Mouse (Mus musculus) limb, embryonic 15.5 days (tissue): ENCODE data around the gene Plcd4. TPM values are rescaled to one million over a fixed set of nuclear protein-coding genes. Genes with fewer than 3 reads are reported as not detected.
"Not testable (repeated sequence)": the region's sequence is repeated elsewhere in the genome, so short reads cannot be mapped to it uniquely, and the experiment has no call there.

Source experiments
- ATAC-seq: fragments of 200-750 bp; cut with Nextera tagmentation; 2 replicates; pipeline ENCODE4 v1.8.0; 2017; ENCODE audit warnings: low read depth, moderate TSS enrichment; ENCODE audit not compliant: insufficient number of reproducible peaks, low FRiP score, low TSS enrichment
- H3K27ac ChIP-seq: fragments of 300-500 bp; sonication (generic); 2 replicates; pipeline ENCODE4 v1.5.1; 2015; ENCODE audit warnings: moderate library complexity, mild to moderate bottlenecking, inconsistent platforms
- H3K27me3 ChIP-seq: fragments of 300-500 bp; sonication (generic); 2 replicates; pipeline ENCODE4 v1.6.1; 2015; ENCODE audit warnings: inconsistent platforms
- H3K36me3 ChIP-seq: fragments of 300-500 bp; sonication (generic); 2 replicates; pipeline ENCODE4 v1.6.1; 2015; ENCODE audit warnings: inconsistent platforms
- H3K4me1 ChIP-seq: fragments of 300-500 bp; sonication (generic); 2 replicates; pipeline ENCODE4 v1.6.1; 2015; ENCODE audit warnings: inconsistent platforms
- H3K4me2 ChIP-seq: fragments of 300-500 bp; sonication (generic); 2 replicates; pipeline ENCODE4 v1.6.1; 2015; ENCODE audit warnings: mild to moderate bottlenecking, inconsistent platforms
- H3K4me3 ChIP-seq: fragments of 300-500 bp; sonication (generic); 2 replicates; pipeline ENCODE4 v1.5.1; 2015; ENCODE audit warnings: mild to moderate bottlenecking, inconsistent platforms
- H3K9ac ChIP-seq: fragments of 300-500 bp; sonication (generic); 2 replicates; pipeline ENCODE4 v1.6.1; 2015; ENCODE audit warnings: inconsistent platforms
- H3K9me3 ChIP-seq: fragments of 300-500 bp; sonication (generic); 2 replicates; pipeline ENCODE4 v1.6.1; 2016; ENCODE audit warnings: inconsistent platforms
- WGBS: fragments of 180-500 bp; shearing (Covaris S2); methylation state at CpG from one replicate; pipeline ENCODE4 v1.1.7; 2015; 5-methylcytosine and 5-hydroxymethylcytosine counted together
- polyA plus RNA-seq: library from polyadenylated mRNA; unstranded; fragments of >200 nt; fragmentation: Nextera tagmentation; extraction: Ambion mirVana; gene quantifications from 2 replicates; pipeline ENCODE4 v1.2.1, GENCODE M21; 2015

Plcd4 gene
- polyA plus RNA-seq, result 0.92 and 1.6 TPM in 2 replicates

DNA sequence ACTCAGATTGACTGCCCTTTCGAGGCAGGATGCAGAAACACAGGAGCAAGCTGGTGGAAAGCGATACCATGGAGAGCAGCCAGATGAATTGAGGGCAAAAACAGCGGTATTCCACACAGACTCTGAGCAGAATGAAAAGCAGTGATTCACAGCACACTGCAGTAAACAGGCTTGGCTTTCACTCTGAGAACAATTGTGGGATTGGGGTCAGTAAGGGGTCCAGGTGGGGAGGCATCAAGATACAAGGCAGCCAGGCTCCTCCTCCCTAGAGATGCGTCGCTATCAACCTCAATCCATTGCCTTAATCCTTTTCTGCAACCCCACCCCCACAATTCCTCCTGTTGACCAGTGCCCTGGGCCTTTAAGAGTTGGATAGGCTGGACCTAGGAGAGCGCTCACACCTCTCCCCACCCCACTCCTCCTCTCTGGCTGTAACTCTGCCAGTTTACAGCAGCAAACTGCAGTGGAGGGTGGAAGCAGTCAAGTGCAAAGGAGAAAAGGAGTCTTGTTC, at the start of gene Plcd4:
TSS of gene Plcd4 (plus strand) at position 438 of the 511 bp plus-strand sequence.
- peaks cover 5% of the 10 kb centered on the region; the same call in 1 of the 2 replicates for H3K4me1 ChIP-seq
- no peak within 1 kb of the TSS for H3K9ac ChIP-seq
- H3K4me3 ChIP-seq, result no peak within 1 kb of the TSS
- 9% methylated on average over 6 of the region's 6 CpGs for WGBS
- peak; percentile 19; the same call in 1 of the 2 replicates for ATAC-seq
- H3K4me2 ChIP-seq, result 0 out of 2 replicates have a peak within 1 kb of the TSS, but pooled peaks have one; percentile 24
- H3K27ac ChIP-seq, result no peak within 1 kb of the TSS
- no peaks in the 10 kb centered on the region for H3K27me3 ChIP-seq
- no peaks in the 10 kb centered on the region for H3K9me3 ChIP-seq
- H3K36me3 ChIP-seq, result no peaks in the 10 kb centered on the region

DNA sequence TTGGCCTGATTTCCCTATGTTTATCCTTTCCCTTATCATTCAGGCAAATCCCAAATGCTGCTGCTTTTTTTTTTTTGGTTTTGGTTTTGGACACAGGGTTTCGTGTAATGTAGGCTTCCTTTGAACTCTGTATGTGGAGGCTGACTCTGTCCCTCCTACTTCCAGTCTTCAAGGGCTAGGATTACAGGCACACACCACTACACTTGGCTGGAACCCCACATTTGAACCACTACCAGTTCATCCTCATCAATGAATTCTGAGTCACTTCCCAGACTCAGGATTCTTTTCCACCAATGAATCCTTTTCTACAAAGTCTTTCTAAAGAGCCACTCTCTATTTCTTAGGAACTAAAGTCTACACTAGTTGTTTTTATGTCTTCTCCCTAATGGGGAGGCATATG, 41.6 kb upstream of the Plcd4 start:
- H3K4me1 ChIP-seq, result 0 out of 2 replicates have a peak, but pooled peaks cover 7% of the 10 kb centered on the region
- H3K4me3 ChIP-seq, result no peak overlapping the region
- no peak overlapping the region for H3K9ac ChIP-seq
- ATAC-seq, result no peak
- H3K27me3 ChIP-seq, result no peaks in the 10 kb centered on the region
- no peak overlapping the region for H3K4me2 ChIP-seq
- H3K9me3 ChIP-seq, result no peaks in the 10 kb centered on the region
- WGBS, result 75% methylated on average over 1 of the region's 1 CpGs
- no peak overlapping the region for H3K27ac ChIP-seq
- H3K36me3 ChIP-seq, result peaks cover 8% of the 10 kb centered on the region; the same call in 1 of the 2 replicates

DNA sequence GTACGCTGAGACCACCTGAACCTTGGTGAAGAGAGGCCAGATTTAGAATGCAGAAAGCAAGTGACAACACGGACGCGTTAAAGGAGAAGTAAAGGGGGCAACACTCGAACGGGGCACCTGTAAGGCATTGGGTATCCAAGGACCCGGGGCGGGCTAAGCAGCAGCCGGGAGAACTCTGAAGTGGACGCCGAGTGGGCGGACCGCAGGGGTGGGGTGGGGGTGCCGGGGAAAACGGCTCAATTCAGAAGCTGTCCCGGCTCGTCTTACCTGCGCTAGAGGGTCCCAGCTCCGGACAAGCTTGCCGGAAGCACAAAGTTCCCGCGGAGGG, 37.3 kb upstream of the Plcd4 start:
- no peak; the same call in 1 of the 2 replicates for ATAC-seq
- under 1% methylated on average over 22 of the region's 22 CpGs for WGBS

DNA sequence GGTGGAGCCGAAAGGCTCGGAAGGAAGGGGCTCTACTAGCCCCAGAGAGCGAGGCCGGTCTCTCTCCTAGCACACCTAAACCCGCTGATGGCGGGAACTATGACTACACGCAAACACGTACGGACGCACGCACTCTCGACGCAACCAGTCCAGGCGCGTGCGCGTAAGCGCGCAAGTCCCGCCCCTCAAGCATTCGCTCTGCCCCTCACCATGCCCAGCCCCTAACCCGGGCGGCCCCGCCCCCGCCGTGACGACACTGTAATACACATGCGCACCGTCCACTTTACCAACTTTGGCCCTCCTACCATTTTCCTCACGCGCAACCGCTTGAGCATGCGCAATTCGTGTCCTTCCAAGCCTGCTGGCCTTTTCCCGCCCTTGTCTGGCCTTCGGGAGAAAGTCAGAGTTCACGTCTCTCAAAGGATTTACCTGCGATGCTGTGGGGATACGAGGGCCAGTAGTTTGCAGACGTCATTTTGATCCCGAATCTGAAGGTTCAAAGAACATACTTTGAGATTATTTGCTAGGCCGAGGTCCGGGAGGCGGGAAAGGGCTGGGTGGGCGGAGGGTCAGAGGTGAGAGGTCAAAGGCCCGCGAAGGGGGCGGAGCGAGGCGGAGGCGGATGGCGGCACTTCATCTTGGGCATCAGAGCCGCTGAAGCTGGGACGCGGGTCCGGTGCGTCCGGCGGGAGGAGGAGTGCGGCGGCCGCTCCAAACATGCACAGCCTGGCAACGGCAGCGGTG, 36.8 kb upstream of the Plcd4 start, which contains the start of gene Cnot9:
TSS of gene Cnot9 (plus strand) at position 338 of the 744 bp plus-strand sequence.
- WGBS, result under 1% methylated on average over 63 of the region's 64 CpGs
- Histone ChIP-seq H3K27me3 (no peaks in the 10 kb centered on the region), H3K9me3 (no peaks in the 10 kb centered on the region), H3K27ac (peak within 1 kb of the TSS; percentile 92), H3K4me2 (peak within 1 kb of the TSS; percentile 72), H3K4me3 (peak within 1 kb of the TSS; percentile 92), H3K36me3 (no peaks in the 10 kb centered on the region), H3K9ac (peak within 1 kb of the TSS; percentile 82), H3K4me1 (peaks cover 18% of the 10 kb centered on the region)
- ATAC-seq, result peak; percentile 100

More for the DNA sequence above, 37.3 kb upstream of the Plcd4 start:
- Histone ChIP-seq H3K9me3 (no peaks in the 10 kb centered on the region), H3K36me3 (no peaks in the 10 kb centered on the region), H3K27me3 (no peaks in the 10 kb centered on the region), H3K4me2 (peak overlapping the region; percentile 72), H3K4me3 (peak overlapping the region; percentile 92), H3K9ac (peak overlapping the region; percentile 57), H3K4me1 (peaks cover 18% of the 10 kb centered on the region), H3K27ac (peak overlapping the region; percentile 79)

DNA sequence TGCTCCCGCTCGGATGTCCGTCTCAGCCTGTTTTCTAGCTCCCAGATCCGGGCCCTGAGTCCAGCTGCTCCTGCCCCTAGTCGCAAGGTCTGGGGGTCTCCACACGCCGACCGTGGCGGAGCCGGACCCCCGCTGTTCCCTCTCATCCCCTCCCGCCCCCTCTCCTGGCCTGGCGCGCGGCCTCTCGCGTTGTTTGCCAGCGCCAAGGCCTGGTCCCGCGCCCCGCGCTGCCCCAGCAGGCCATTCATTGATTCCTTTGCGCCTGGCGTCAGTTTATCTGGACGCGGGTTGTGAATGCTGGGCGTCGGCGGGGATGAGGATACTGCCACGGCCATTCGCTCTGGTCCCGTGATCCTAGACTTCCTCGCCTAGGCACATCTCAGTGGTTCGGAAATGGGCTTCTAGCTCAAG, 36.2 kb upstream of the Plcd4 start:
- under 1% methylated on average over 29 of the region's 34 CpGs for WGBS
- peak overlapping the region; percentile 92 for H3K4me3 ChIP-seq
- peaks cover 18% of the 10 kb centered on the region for H3K4me1 ChIP-seq
- H3K27me3 ChIP-seq, result no peaks in the 10 kb centered on the region
- no peak for ATAC-seq
- H3K36me3 ChIP-seq, result no peaks in the 10 kb centered on the region
- peak overlapping the region; percentile 92 for H3K27ac ChIP-seq
- H3K4me2 ChIP-seq, result peak overlapping the region; percentile 57
- H3K9me3 ChIP-seq, result no peaks in the 10 kb centered on the region
- peak overlapping the region; percentile 82 for H3K9ac ChIP-seq

DNA sequence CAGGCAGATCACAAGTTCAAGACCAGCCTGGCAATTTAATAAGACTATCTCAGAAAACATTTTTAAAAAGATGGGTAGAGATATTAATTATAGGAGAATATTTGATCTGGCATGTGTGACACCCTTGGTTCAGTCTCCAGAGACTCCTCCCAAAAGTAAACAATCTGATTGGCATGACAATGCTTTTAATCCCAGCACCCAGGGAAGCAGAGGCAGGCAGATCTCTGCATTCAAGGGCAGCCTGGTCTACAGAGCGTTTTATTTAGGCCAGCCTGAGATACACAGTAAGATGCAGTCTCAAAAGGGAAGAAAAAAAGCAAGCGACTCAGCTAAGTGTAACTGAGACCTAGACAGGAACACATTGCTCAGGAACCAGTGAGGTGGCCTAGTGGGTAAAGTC, 34.9 kb upstream of the Plcd4 start:
- H3K36me3 ChIP-seq, result no peaks in the 10 kb centered on the region
- H3K4me3 ChIP-seq, result no peak overlapping the region
- 87% methylated on average over 2 of the region's 2 CpGs for WGBS
- H3K4me2 ChIP-seq, result peak overlapping the region; percentile 57
- peaks cover 18% of the 10 kb centered on the region for H3K4me1 ChIP-seq
- ATAC-seq, result no peak
- H3K9me3 ChIP-seq, result no peaks in the 10 kb centered on the region
- H3K27me3 ChIP-seq, result no peaks in the 10 kb centered on the region
- no peak overlapping the region for H3K9ac ChIP-seq
- H3K27ac ChIP-seq, result no peak overlapping the region

DNA sequence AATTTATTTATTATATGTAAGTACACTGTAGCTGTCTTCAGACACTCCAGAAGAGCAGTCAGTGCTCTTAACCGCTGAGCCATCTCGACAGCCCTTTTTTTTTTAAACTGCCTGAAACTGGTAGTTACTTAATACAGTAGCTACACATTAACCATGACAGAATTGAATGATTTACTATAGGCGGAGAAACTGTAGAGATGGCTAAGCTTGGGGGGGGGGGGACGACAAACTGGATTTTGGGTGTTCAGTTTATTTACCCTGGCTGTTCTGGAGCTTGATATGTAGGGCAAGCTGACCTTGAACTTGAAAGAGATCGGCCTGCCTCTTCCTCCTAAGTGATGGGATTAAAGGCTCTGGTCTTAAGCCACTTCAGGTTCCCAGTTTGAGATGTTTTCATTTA, 31.4 kb upstream of the Plcd4 start:
- Histone ChIP-seq H3K27me3 (no peaks in the 10 kb centered on the region), H3K4me2 (no peak overlapping the region), H3K27ac (no peak overlapping the region), H3K4me1 (peaks cover 11% of the 10 kb centered on the region), H3K4me3 (no peak overlapping the region), H3K9ac (no peak overlapping the region), H3K9me3 (no peaks in the 10 kb centered on the region), H3K36me3 (peaks cover 8% of the 10 kb centered on the region; the same call in 1 of the 2 replicates)
- 94% methylated on average over 5 of the region's 5 CpGs for WGBS
- ATAC-seq, result no peak

DNA sequence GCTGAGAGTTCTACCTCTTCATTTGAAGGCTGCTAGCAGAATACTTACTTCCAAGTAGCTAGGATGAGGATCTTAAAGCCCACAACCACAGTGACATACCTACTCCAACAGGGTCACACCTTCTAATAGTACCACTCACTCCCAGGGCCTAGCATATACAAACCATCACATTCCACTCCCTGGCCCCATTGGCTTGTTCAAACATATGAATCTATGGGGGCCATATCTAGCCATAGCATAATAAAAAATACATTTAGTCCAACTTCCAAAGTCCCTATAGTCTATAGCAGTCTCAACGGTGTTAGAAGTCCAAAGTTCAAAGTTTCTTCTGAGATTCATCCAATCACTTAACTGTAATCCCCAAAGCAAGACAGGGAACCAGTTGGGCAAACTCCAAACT, 29.7 kb upstream of the Plcd4 start:
- H3K27ac ChIP-seq, H3K4me3 ChIP-seq, H3K4me1 ChIP-seq, H3K4me2 ChIP-seq, H3K27me3 ChIP-seq, ATAC-seq, H3K9me3 ChIP-seq, H3K9ac ChIP-seq: not testable (repeated sequence)
- 88% methylated on average over 1 of the region's 1 CpGs for WGBS
- peaks cover 14% of the 10 kb centered on the region; the same call in 1 of the 2 replicates for H3K36me3 ChIP-seq

DNA sequence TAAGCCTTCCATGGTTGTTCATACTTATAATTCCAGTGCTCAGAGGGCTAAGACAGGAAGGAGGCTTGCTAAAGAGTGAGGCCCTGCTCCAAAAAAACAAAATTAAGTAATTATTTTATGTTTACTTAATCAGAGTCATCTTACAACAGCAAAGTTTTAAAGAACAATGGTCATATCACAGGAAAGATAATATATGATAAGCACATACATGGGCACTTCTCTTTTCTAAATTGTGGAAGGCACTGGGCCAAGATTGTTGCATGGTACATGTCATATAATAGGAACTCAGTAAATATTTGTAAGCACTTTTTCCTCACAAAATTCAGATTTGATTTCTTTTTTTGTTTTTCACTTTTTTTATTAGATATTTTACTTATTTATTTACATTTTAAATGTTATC, 22.8 kb upstream of the Plcd4 start:
- Histone ChIP-seq H3K27me3 (no peaks in the 10 kb centered on the region), H3K27ac (no peak overlapping the region), H3K9me3 (no peaks in the 10 kb centered on the region), H3K9ac (no peak overlapping the region), H3K4me1 (no peaks in the 10 kb centered on the region), H3K4me2 (no peak overlapping the region), H3K36me3 (peaks cover 61% of the 10 kb centered on the region), H3K4me3 (no peak overlapping the region)
- no peak for ATAC-seq

DNA sequence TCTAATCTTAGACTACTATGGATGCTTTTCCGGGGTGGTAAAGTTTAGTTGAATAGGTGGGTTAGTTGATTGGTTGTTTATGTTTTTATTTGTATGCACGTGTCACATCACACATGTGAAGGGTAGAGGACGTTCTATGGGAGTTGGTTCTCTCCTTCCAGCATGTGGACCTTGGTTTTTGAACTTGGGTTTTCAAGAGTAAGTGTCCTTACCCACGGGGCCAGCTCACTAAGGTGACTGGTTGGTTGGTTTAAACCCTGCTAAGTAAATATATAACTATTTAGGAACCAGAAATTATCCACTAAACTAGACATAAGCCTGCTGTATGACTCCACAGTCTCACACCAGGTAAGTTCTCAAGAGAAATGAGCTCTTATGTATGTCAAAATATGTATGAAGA, 17.9 kb upstream of the Plcd4 start:
- Histone ChIP-seq H3K27me3 (no peaks in the 10 kb centered on the region), H3K27ac (no peak overlapping the region), H3K4me2 (no peak overlapping the region), H3K4me1 (no peaks in the 10 kb centered on the region), H3K4me3 (no peak overlapping the region), H3K36me3 (peaks cover 82% of the 10 kb centered on the region), H3K9ac (no peak overlapping the region), H3K9me3 (no peaks in the 10 kb centered on the region)
- ATAC-seq, result no peak
- WGBS, result 92% methylated on average over 4 of the region's 4 CpGs

DNA sequence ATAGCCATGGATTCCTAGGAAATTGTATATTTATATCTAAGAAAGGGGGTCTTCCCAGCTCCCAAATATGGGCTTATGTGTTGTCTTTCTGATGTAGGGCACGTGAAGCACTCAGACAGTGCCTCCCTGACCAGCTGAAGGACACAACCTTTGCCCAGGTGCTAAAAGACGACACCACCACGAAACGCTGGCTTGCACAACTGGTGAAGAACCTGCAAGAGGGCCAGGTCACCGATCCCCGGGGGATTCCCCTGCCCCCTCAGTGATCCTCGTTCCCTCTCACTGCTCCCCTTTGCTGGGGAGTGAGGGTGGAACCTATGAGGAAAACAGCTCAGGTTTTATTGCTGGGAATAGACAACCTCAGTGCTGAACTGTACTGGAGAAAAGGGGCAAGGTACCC, 14.1 kb upstream of the Plcd4 start:
- Histone ChIP-seq H3K4me2 (no peak overlapping the region), H3K9ac (no peak overlapping the region), H3K27ac (no peak overlapping the region), H3K4me3 (no peak overlapping the region), H3K9me3 (no peaks in the 10 kb centered on the region), H3K36me3 (peaks cover 86% of the 10 kb centered on the region), H3K27me3 (no peaks in the 10 kb centered on the region), H3K4me1 (no peaks in the 10 kb centered on the region)
- ATAC-seq, result no peak
- 88% methylated on average over 7 of the region's 7 CpGs for WGBS

DNA sequence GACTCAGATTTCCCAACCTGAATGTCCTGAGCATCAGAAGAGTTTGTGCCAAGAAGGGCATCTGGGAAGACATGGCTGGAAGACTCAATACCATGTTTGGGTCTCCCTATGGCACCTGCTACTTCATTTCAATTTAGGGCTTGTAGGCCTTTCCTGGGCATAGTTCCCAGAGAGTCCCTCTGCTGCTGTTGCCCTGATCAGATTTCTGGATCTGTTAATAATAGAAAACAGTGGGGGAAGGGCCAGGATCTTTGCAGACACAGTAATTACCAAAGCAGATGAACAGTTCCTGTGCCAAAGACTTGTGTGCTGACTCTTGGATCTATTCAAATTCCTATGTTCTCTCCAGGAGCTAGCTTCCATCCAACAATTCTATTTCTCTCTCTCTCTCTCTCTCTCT, 4.0 kb upstream of the Plcd4 start:
- H3K9me3 ChIP-seq, result no peaks in the 10 kb centered on the region
- H3K4me1 ChIP-seq, result peaks cover 5% of the 10 kb centered on the region; the same call in 1 of the 2 replicates

More for the DNA sequence above, 4.0 kb upstream of the Plcd4 start:
- no peak overlapping the region for H3K27ac ChIP-seq
- no peak overlapping the region for H3K4me2 ChIP-seq
- no peaks in the 10 kb centered on the region for H3K36me3 ChIP-seq
- no peaks in the 10 kb centered on the region for H3K27me3 ChIP-seq
- H3K4me3 ChIP-seq, result no peak overlapping the region
- no peak overlapping the region for H3K9ac ChIP-seq
- peak; percentile 55; the same call in 1 of the 2 replicates for ATAC-seq
